Mouse (Mus musculus) olfactory bulb, adult 2 months (tissue): ENCODE data around the gene Rcn2. TPM values are rescaled to one million over a fixed set of nuclear protein-coding genes. Genes with fewer than 3 reads are reported as not detected.

ENCODE experiments used
- H3K27ac ChIP-seq: fragments of 200-500 bp; 2 replicates; pipeline ENCODE4 v1.5.1; 2012; ENCODE audit warnings: low read depth, low read length; ENCODE audit not compliant: insufficient read depth
- H3K4me1 ChIP-seq: fragments of 200-500 bp; 2 replicates; pipeline ENCODE4 v1.6.1; 2012; ENCODE audit warnings: low read length; ENCODE audit not compliant: control insufficient read depth, insufficient read depth
- H3K4me3 ChIP-seq: fragments of 200-500 bp; 2 replicates; pipeline ENCODE4 v1.5.1; 2012; ENCODE audit warnings: mild to moderate bottlenecking, low read depth, low read length, moderate library complexity; ENCODE audit not compliant: insufficient read depth
- CTCF ChIP-seq: fragments of 200-500 bp; IDR thresholded peaks from 2 replicates; pipeline ENCODE4 v1.5.1; 2012; ENCODE audit warnings: low read depth, mild to moderate bottlenecking, low read length, moderate library complexity; ENCODE audit not compliant: insufficient read depth
- POLR2A ChIP-seq: fragments of 200-500 bp; IDR thresholded peaks from 2 replicates; pipeline ENCODE4 v1.6.1; 2012; ENCODE audit warnings: mild to moderate bottlenecking, low read depth, low read length, moderate library complexity; ENCODE audit not compliant: insufficient read depth
- WGBS: fragments of 180-500 bp; shearing (Covaris S2); methylation state at CpG from one replicate; pipeline ENCODE4 v1.1.7; 2018; 5-methylcytosine and 5-hydroxymethylcytosine counted together
- polyA plus RNA-seq: library from polyadenylated mRNA; stranded (reverse); fragments of >200 nt; gene quantifications from 2 replicates; pipeline ENCODE4 v1.2.4, GENCODE M21; 2012; ENCODE audit warnings: low replicate concordance; ENCODE audit not compliant: missing spikeins, insufficient read depth, insufficient read length

Gene Rcn2
- polyA plus RNA-seq, 1 experiment, result not detected

- no peak overlapping the region for H3K27ac ChIP-seq
- WGBS, result 86% methylated on average over 6 of the region's 6 CpGs
- no peaks in the 10 kb centered on the region for H3K4me1 ChIP-seq
- TF ChIP-seq POLR2A (no peak), CTCF (no peak)
- no peak overlapping the region for H3K4me3 ChIP-seq
These were observed 64.8 kb downstream of the Rcn2 start for GRCm38 (mm10) chr9:56106274-56107072.

- TF ChIP-seq POLR2A (no peak), CTCF (no peak)
- Histone ChIP-seq H3K4me3 (no peak overlapping the region), H3K27ac (no peak overlapping the region), H3K4me1 (no peaks in the 10 kb centered on the region)
- WGBS, result 85% methylated on average over 6 of the region's 6 CpGs
These were observed 65.9 kb downstream of the Rcn2 start for GRCm38 (mm10) chr9:56107527-56107926.

- H3K4me3 ChIP-seq, result no peak overlapping the region
- whole genome bisulfite sequencing, result 83% methylated on average over 5 of the region's 5 CpGs
- TF ChIP-seq CTCF (no peak), POLR2A (no peak)
- no peak overlapping the region for H3K27ac ChIP-seq
- no peaks in the 10 kb centered on the region for H3K4me1 ChIP-seq
These were observed 66.5 kb downstream of the Rcn2 start for GRCm38 (mm10) chr9:56108174-56108573.

Other genes with a start within 250 kb of the Rcn2 start
- gene Scaper, start 103.7 kb upstream of the Rcn2 start, polyA plus RNA-seq, result not detected in 2 replicates
- not detected in 2 replicates for gene 4930563M21Rik, start 31.3 kb upstream of the Rcn2 start, polyA plus RNA-seq
- not detected in 2 replicates for gene Pstpip1, start 48.1 kb downstream of the Rcn2 start, polyA plus RNA-seq
- gene Tspan3, start 123.6 kb downstream of the Rcn2 start, polyA plus RNA-seq, result not detected in 2 replicates